Mouse (Mus musculus) telencephalon, adult 2 months (tissue): ENCODE results near the gene Zfp513.
"Not testable (repeated sequence)": the region's sequence is repeated elsewhere in the genome, so short reads cannot be mapped to it uniquely, and the experiment has no call there.

Source experiments
- DNase-seq: peaks from one replicate; pipeline ENCODE4 v3.0.0-alpha.2; 2011; ENCODE audit warnings: low read depth, low spot score

Gene Zfp513

GRCm38 (mm10) chr5:31201742-31202590 lies at the start of gene Zfp513:
TSS of gene Zfp513 (minus strand) at chr5:31202303.
- peak; percentile 99 for DNase-seq

DNA sequence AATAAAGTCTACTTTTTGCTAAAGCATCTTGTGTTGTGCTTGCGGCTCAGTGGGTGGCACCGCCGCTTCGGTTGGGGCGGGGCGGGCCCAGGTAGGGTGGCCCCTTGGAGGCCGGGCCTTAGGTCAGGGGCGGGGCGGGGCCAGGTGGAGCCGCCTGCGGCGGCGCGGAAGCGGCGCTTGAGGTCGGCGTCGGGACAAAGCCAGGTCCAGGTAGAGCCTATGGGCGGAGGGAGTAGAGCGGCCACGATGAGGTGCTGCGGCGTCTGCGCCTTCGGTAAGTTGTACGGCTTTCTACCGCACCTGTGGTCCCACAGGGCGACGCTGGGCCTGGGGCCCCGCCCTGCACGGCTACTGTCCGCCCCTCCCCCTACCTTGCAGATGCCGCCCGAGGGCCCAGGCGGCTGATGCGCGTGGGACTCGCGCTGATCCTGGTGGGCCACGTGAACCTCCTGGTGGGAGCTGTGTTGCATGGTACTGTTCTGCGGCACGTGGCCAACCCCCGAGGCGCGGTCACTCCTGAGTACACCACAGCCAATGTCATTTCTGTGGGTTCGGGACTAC lies 49.5 kb upstream of the Zfp513 start, which contains the start of gene Krtcap3:
Gene Krtcap3, plus strand, starts transcription at position 151 of the 561 bp plus-strand sequence.
- no peak for DNase-seq

DNA sequence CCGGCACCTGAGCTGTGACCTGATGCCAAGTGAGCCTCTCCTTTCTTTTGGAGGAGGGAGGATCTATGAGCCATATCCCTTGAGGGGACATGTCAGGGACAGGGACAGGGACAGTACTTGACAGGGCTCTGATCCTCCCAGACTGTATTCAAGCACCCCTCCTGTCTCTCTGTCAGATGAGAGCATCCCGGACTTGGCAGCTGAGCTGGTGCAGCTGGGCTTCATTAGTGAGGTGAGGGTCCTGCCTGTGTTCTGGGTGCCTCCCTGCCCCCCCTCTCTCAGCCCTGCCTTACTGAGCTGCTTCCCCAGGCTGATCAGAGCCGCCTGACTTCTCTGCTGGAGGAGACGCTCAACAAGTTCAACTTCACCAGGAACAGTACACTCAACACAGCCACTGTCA lies 48.6 kb upstream of the Zfp513 start:
- DNase-seq, result no peak

DNA sequence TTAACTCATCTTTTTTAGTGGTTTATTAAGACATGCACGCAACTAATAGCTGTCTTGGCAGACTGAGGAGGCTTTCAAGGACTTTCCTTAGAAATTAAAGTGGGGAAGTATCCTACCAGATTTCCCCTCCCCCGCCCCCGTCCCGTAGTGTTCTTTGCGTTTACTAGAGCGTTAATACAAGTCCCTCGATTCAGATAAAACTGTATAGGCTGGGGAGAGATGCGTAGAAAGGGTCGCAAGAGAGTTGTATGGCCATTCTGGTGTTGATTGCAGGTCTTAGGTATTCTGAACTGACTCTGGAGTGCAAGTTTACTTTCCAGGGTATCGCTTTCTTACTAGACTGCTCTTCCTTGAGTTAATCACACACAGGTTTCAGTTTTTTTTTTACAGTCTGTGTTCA lies 40.1 kb upstream of the Zfp513 start:
- DNase-seq, result no peak

DNA sequence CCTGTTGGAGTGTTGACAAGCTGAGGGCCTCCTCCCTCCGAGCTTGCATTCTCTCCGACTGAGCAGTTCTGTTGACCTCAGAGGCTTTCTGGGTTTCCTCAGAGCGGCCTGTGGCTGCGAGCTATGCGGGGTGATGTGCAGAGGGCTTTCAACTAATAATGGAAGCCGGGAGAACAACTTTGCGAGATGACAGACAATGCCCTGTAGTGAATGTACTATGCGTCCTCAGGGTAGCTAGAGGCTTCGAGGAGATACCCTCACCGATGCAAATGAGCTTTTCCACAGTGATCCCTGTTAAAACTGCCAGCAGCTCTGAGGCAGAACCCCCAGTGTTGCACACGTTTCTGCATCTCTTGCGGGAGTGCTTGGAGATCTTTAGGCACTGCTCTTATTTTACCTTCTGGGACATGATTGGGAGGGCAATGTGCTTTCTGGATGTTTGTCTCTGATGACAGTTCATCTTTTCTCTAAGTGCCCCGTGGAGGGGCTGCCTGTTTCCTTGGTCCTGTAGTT lies 39.5 kb upstream of the Zfp513 start:
- no peak for DNase-seq

DNA sequence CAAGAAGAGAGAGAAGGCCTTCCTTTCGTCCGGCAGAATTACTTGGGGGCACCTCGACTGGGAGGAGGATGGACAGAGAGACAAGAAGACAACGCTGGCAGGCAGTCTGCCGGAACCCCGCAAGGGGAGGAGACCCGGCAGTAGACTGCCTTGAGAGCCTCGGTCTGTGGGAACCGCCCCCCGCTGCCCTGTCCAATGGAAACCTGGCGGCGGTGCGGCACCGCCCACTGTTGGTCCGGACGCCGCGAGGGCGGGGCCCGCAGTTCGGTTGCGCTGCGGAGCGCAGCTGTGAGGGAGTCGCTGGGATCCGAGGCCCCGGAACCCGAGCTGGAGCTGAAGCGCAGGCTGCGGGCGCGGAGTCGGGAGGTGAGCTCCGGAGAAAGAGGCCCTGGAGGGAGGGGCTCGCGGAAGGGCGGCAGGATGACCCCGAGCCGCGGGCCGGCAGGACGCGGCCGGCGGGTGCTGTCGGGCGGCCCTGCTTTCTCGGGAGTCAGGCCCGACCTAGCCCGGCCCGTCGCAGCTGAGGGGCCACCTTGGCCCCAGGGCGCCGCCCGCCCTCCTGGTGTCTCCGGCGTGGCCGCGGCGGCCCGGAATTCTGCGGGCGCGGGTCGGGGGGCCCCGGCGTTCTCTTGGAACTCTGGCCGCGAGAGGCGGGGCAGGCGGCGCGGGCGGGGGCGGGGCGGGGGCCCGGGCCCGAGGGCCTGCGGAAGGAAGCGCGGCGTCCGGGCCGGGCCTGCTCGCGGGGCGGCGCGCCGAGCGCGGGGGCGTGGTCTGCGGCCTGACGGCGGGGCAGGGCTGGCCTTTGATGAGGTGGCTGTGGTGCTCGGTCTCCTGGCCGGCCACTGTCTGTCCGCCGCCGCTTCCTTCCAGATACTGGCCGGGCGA lies 38.8 kb upstream of the Zfp513 start, which contains the start of the genes Nrbp1 and Gm9970:
Gene Nrbp1, plus strand, starts transcription at position 228 of the 885 bp plus-strand sequence.
Gene Gm9970, minus strand, starts transcription at position 596 of the 885 bp plus-strand sequence.
- DNase-seq, result peak; percentile 92

- no peak for DNase-seq
These were observed 24.5 kb upstream of the Zfp513 start for GRCm38 (mm10) chr5:31226641-31227040.

- no peak for DNase-seq
These were observed 20.6 kb upstream of the Zfp513 start for GRCm38 (mm10) chr5:31222696-31223095.

DNA sequence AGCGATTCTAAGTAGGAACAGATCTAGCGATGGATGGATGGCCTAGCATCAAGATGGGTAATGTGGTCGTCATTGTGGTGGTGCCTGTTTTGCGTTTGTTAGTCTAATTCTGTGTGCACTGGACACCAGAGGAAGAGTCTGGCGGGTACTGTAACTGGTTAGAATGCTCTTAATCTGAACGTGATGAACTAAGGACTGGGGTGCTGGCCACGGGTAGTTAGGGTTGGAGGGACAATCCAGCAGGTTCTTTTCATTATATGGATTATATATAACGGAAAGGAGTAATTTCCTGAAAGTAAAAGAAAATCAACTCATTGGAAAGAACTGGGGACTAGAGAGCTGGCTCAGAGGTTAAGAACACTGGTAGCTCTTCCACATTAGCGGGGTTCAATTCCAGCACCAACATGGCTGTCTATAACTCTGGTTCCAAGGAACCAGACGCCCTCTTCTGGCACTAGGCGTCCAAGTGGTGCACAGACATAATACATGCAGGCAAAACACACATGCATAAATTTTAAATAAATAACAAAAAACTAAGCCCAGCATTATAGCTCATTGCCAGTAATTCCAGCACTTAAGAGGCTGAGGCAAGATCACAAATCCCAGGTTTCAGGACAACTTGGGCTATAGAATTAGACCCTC lies 19.3 kb upstream of the Zfp513 start:
- DNase-seq, result no peak

DNA sequence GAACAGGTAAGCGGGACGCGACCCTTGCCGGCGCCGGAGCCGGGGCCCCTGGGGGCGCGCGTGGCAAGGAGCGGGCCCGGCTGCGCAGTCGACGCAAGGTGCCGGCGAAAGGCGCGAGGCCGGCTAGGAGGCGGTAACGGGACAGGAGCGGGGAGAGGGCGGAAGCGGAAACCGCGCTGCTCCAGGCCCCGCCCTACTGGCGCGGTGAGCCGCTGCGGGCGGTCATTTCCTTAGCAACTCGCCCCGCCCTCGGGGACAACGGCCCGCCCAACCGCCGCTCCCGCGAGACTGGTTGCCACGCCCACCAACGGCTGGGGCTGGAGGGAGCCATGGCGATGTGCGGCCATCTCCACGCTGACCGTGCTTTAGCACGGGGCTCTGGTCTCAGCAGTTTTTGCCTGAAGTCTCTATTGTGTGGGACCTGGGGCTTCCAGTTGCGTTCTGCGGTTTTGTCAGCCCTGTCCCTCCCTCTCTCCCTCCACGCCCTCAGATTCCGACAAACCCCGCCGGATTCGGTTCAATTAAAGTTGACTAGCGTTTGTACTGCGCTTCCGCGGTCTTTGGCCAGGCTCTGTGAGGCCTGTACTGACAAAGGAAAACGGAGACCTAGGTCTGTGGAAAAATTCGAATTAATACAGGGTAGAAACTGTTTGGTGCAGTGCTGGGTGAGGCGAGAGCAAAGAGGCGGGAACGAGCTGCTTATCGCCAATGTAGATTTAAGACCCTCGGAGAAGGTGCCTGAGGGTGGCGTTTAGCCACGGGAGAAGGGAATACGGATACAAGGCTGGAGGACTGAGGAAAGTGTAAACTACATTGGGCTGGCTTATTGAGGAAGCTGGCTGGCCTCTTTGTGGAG lies 18.6 kb upstream of the Zfp513 start, which contains the start of gene Ppm1g:
Gene Ppm1g, minus strand, starts transcription at position 240 of the 856 bp plus-strand sequence.
- DNase-seq, result peak; percentile 88

DNA sequence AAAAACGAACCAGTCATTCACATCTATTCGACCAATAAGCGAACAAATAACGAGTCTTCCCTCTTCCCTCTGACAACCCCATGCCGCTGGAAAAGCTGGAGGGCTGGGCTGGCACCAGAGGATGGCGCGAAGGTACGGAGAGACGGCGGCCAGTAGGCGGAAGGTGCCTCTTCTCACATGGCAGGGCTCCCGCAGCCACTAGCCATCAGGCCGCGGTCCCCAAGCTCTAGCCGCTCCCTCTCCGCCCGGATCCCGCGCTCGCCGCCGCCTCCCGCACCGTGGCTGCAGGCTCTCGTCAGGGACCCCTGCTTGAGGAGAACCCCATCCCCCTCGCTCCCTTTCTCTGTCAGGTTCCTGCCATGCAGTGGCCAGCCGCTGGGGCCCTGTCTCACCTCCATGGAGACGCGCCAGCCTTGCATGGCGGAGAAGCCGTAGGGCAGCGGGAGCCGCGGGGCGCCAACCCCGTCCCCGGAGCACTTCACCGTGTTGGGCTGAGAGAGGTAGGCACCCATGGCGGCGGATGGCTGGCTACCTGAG lies 17.9 kb upstream of the Zfp513 start:
- DNase-seq, result no peak

DNA sequence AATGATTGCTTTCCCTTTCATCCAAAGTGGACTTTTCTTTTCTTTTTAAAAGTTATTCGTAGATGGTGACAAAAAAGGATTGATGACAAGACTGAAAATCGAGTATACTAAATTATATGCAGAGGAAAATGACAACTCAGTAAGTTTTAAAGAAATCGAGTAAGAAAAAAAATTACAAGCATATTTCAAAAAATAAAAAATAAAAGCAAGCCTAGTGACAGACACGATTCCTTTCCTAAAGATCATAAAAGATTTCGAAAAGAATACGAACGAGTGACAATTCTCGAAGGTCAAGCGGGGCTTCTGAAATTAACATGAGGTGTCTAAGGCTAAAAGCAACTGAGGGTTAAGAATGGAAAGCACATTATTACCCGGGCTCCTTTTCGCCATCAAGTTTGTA lies 17.4 kb upstream of the Zfp513 start:
- DNase-seq, result no peak

- DNase-seq, result no peak
These were observed 17.0 kb upstream of the Zfp513 start for GRCm38 (mm10) chr5:31219070-31219469.

DNA sequence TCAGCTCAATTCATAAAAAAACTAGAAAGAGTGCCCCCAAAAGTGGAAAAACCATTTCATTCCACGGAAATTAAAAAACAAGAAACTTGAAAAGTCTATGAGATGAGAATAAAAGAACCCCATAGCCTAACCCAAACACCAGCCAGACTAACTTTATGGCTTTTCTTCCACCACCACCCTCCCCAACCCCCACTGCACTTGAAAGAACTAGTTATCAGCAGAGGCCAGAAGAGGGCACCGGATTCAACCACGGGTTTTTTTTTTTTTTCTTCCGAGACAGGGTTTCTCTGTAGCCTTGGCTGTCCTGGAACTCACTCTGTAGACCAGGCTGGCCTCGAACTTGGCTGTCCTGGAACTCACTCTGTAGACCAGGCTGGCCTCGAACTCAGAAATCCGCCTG lies 16.2 kb upstream of the Zfp513 start:
- DNase-seq, result no peak

DNA sequence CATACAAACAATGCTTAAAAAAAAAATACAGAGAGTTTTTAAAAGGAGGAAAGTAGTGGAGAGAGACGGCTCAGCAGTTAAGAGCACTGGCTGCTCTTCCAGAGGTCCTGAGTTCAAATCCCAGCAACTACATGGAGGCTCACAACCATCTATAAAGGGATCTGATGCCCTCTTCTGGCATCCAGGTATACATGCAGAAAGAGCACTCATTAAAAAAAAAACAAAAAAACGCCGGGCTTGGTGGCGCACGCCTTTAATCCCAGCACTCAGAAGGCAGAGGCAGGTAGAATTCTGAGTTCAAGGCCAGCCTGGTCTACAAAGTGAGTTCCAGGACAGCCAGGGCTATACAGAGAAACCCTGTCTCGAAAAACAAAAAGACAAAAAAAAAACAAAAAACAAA lies 14.5 kb upstream of the Zfp513 start:
- not testable (repeated sequence) for DNase-seq

DNA sequence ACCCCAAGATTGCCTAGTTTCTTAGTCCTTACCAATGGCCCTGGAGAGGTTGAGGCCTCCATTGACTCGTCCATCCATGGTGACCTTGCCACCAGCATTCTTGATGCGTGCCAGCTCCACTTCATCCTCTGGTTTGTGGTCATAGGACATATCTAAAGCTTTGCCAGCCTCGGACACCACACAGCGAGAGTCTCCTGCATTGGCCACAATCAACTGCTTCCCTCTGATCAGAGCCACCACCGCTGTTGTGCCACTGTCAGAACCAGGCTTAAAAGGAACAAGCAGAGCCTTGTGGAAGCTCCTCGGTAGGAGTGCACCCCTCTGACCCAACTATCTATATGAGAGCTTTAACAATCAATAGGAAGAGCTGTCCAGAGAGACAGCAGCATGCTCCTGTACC lies 2.3 kb upstream of the Zfp513 start:
- no peak for DNase-seq

GRCm38 (mm10) chr5:31203866-31204265 lies 1.8 kb upstream of the Zfp513 start:
- DNase-seq, result no peak

DNA sequence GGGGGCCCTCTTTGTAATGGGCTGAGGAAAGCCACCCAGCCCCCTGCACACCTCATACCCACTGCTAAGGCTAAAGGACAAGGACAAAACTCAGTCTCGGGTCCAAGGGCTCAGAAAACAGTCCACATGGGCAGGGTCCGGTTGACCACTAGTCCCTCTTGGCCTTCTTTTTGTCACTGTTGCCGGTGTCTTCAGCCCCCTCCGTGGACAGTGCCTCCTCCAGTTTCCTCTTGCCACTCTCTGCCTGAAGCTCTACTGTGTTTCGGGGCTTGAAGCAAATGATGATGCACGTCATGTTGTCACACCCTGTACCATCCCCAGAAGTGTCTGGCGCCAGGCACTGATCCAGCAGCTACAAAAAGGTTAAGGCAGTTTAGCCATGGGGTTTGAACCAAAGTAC lies 830 bp upstream of the Zfp513 start:
- no peak for DNase-seq

DNA sequence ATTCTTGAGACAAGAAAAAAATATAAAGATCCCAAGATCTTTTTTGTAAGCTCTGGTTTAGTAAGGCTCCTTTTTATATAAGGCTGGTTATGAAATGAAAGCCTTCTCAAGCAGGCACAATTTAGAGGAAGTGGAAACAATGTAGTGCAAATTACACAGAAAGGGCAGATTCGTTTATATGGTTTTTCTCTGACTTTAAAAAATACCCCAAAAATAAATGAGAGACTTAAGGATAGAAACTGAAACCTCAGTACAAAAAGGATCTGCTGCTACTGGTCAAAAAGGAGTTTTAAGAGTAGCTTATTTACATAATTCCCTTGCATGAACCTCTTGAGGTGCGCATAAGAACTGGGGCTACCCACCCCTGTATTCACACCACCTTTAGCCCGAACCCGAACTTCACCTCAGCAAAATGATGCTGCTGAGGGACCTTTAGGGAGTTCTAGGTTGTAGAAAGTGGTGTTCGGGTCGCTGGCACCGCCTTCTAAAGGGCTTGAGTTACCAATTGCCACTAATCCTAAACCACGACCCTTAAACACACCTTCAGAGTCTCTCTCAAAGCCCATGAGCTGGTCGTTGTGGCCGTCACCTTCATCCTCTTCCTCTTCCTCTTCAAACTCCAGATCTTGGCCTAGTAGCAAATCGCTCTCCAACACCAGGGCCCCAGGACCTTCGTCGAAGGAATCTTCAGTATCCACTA lies 911 bp downstream of the Zfp513 start:
- no peak for DNase-seq
